Mouse (Mus musculus) heart, adult 8-10 months (tissue): ENCODE measurements around the gene Gm20521. TPM values are rescaled to one million over a fixed set of nuclear protein-coding genes. Genes with fewer than 3 reads are reported as not detected.

ENCODE experiments used
- DNase-seq: peaks from one replicate; pipeline ENCODE4 v3.0.0; 2022; ENCODE audit warnings: low spot score
- total RNA-seq, 4 experiments: library from RNA; stranded (reverse); gene quantifications; 2 replicates each; pipeline ENCODE4 v1.2.4; 2022

The Gm20521 gene
- total RNA-seq, 4 experiments from 2014 or later, result 3.4 to 11.8 (median 7.9) TPM

DNA sequence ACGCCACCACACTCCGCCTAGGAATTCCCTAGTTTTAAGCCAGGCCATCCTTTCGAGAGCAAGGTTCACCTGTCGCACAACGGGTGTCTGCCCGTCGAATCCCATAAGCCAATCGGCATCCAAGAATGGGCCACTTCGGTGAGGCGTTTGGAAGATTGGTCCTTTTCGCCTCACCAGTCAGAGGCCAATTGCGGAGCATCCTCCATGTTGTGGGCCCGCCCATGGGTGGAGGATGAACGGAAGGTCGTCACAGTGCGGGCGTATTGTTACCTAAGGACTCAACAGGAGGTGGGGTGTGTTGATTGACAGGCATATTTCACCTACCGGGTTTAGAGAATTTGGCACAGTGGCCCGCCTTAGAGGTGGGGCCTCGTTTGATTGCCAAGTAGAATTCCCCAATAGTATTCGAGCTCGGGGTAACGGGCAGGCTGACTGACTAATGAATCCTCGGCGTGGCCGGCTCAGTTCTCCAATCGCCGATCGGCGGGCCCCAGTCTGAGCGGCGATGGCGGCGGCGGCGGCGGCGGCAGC lies 10.5 kb downstream of the Gm20521 start:
- DNase-seq, result peak; percentile 100

DNA sequence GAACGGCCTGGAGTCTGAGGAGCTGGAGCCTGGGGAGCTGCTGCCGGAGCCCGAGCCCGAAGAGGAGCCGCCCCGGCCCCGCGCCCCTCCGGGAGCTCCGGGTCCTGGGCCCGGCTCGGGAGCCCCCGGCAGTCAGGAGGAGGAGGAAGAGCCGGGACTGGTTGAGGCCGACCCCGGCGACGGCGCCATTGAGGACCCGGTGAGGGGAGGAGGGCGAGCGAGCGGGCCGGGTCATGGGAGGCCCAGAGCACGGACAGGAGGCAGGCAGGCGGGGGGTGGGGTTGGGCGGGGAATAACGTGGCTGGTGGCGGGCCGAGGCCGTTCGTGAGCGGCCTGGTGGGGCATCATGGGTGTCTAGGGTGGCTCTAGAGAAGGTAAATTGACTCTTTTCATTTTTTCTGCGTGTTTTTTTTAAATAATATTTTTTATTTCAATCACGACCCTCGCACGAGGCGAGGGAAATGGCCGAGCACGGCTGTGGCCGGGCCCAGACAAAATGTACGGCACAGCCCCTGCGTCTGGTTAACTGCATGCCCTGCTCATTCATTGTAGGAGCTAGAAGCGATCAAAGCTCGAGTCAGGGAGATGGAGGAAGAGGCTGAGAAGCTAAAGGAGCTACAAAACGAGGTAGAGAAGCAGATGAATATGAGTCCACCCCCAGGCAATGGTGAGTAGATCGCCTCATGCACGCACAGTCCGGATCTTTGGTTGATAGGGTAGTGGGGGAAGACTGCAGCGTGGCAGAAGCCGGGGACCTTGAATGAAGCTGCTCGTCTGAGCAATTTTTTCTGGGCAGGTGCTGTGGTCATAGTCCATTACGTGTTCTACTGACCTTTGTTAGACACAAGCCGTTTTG lies 11.3 kb downstream of the Gm20521 start:
- DNase-seq, result peak; percentile 53

DNA sequence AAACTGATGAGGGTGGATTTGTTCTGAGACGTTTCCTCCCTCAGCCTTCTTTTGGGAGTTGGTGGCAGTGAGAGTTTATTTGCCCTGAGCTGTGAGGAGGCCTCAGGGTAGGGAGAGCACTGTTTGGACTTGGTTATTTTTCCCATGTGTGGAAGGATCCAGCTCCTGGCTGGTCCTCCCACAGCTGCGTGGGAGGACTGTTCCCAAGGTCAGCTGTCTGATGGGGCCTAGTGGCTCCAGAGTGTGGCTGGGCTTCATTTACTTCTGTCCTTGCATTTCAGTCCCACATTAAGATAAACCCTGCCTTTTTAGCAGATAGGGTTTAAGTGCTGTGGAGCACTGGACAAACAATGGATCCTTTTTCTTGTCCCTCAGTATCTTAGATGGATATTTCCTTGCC lies 14.2 kb downstream of the Gm20521 start:
- DNase-seq, result no peak

DNA sequence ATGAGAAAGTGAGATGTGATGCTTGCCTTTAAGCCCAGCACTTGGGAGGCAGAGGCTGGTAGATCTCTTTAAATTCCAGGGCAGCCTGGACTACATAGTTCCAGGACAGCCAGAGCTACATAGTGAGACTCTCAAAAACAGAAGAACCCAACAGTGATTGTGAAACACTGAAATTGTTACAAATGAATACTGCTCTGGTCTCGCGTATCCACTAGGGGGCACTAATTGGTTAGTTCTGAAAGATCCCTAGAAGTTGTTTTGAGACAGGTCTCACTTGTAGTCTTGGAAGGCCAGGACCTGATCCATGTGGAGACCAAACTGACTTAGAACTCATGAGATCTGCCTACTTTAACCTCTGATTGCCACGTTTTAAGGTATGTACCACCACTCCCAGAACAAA lies 17.1 kb downstream of the Gm20521 start:
- DNase-seq, result peak; percentile 84

DNA sequence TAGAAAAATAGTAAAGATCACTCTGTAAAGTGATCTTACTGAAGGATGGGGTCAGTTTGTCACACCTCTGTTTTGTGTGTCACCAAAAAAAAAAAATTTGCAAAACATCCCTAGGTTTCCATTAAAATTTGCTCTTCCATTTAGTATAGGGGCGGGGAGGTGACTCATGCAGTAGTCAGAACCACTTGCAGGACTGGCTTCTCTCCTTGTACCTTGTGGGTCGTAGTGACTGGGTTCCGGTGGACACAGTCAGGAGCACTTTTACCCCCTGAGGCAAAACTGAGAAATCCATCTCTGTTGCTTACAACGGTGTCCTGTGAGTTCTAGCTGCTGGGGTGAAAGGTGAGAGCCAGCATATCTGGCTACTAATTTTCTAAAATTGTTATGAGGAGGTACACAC lies 20.4 kb downstream of the Gm20521 start:
- no peak for DNase-seq

DNA sequence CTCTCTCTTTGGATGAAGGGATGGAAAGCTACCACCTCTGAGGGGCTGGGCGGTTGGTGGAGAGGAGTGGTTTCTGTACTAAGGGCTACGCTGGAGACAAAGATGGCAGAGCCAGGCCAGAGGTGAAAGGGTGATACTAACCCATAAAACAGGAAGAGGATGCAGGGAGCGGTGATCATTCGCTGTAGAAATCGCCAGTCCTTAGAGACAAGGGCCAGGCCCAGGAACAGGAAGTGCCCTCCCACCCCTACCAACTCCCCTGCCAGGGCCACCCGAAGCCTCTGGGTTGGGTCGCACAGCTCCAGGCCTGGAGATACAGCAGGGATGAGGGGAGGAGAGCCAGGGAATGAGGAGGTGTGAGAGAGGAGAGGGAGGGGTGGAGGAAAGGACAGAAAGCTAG lies 25.4 kb downstream of the Gm20521 start:
- no peak for DNase-seq

DNA sequence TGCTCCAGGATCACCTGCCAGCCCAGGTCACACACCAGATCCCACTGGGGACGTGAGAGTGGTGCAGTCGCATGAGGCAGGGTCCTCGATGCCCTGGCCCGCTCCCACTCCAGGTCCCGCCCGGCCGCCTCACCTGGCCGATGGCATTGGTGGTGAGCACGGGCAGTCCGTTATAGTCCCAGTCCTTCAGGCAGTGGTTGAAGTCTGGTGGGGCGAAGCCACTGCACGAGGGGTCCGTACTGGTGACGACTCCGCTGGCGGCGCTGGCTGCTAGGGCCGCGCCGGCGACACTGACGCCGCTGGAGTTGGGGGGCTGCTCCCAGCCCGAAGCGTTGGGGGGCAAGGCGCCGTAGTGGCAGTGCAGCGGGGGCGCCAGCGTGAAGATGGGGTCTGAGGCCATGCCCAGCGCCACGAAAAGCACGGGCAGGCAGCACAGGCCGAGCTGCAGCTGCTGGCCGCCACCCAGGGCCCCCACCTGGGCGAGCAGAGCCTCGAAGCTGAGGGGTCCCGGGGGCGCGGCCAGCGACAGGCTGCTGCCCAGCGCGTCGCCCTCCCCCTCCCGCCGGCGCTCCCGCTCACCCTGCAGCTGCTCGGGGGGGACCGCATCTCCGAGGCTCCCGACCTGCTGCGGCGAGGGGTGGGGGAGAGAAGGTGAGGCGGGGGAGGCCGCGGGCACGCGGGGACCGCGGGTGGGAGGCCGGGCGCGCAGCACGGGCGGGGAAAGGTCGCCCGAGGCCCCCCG lies 29.0 kb downstream of the Gm20521 start:
- no peak for DNase-seq

DNA sequence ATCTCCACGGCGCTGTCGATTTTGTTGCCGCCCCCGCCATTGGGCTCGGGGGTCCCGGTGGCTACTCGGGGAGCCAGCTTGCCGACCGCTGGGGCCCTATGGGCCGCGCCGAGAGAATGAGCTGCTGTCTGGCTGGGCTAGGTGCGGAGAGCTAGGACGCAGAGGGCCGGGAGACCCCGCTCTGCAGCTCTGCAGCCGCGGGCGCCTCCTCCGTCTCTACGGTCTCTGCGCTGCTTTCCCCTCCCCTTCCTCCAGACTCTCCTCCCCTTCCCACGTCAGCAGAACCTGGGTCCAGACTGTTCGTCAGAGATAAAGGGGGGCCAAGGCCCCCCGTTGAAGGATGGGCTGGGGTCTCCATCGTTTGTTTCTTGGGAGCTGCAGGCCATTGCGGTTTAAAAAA lies 29.6 kb downstream of the Gm20521 start, which contains the start of gene Slc22a17:
Gene Slc22a17, minus strand, starts transcription at position 247 of the 400 bp plus-strand sequence.
- DNase-seq, result peak; percentile 68

DNA sequence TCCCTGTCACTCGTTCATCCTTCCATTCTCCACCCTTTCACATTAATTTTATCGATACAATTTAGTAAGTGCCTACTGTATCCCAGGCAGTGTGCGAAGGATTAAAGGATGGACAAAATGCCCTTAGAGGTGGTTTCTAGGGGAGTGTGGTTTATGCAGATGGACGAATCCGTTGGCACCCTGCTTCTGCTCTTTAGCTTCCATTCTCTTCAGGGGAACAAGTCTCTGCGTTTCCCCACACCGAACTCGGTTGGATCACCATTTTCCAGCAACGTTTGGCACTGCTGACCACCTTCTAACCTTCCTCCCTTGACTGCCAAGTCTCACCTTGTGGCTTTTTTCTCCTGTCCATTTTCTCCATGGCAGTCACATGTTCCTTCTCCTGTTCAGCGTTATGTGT lies 30.1 kb downstream of the Gm20521 start:
- no peak for DNase-seq

DNA sequence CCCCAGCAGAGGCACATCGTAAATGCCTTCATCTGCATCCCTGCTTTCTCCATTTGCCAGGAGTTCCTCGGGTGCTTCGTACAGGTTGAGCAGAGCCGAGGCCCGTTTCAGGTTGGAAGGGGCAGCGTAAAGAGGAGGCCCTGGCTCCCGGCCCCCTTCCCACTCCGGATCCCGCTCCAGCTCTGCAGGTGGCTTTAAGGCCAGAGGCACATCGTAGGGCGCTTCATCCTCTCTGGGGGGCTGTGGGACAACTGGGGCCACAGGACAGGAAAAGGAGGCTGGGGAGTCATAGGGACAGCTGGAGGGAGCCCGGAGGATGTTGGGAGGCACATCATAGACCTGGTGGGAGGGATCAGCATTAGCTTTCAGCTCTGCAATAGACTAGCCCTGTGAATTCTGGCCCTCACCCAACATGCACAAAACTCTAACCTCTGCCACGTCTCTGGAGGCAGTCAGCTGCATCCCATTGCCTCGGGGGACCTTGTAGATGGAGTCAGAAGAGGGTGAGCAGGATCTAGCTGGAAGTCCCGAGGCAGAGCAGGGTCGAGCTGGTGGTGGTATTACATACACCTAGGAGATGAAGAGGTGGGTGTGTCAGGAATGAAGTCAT lies 36.9 kb downstream of the Gm20521 start:
- DNase-seq, result no peak

DNA sequence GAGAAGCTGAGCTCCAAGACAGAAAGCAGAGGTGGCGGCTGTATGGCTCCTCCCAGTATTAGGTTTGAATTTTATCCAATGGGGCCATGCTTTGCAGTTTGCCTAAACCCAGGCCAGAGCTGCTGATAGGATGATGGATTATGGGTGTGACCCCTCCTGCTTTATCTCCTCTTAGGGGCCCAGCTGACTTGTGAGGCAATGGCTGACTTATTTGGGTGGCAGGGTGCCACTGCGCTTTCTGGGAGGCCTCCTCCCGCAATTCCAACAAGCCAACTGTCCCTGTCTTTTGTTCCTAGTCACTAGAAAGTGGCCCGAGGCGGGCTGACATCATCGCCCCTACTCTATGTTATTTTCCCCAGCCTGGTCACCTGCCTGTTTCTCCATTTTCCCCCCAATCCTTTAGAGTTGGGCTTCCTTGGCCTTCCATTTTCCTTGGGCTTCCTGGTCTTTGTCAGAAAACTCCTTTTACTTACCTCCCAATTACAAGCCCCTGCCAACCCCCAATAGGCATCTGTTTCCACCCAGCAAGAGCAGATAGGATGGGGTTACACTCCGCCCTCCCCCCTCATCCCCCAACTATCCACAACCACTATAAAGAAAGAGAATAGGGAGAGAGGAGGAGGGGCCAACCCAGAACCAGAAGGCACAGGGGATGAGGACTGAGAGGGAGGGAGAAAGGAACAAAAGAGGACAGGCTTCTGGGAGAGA lies 41.6 kb downstream of the Gm20521 start:
- DNase-seq, result peak; percentile 65

DNA sequence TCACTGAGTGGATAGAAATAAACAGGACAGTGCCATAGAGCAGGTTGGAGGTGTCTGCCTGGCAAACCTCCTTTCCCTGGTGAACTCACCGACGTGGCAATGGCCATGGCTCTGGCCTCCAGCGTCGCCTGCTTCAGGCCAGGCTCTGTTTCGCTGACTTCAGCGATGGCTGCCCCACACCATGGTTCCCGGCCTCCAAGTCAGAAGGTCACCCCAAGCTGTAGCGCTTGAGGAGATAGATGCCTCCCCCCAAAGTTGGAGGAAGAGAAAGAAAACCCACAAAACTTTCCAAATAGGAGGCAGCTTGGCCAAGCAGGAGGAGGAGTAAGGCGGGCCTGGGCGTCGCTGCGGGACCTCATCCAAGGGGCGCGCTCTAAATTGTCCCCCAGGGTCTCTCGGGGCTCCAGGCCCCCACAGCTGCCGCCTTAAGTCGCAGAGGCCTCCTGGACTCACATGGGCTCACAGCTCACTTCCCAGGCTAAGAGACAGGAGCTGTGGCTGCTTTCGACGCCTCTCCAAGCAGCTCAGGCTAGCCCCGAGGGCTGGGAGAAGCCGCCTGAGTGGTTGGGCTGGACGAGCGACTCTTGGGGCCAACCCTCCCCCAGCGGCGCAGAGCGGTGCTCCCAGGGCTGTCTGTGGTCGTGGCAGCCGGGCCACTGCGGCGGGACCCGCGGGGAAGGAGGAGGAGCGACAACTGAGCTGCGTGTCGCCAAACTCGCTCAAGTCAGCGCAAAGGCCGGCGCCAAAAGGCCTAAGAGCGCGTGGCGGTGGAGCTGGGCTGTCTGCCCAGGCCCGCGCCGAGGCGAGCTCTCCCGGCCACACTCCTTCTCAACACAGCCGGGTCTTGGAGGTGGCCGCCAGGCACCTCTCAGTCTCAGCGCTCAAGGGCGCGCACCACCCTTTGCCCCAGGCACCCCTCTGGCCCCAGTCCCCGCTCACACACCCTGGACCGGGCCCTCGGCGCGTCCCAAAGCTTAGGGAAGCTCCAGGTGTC lies 42.4 kb downstream of the Gm20521 start, which contains the start of gene Efs:
Gene Efs, minus strand, starts transcription at position 778 of the 994 bp plus-strand sequence.
- no peak for DNase-seq

DNA sequence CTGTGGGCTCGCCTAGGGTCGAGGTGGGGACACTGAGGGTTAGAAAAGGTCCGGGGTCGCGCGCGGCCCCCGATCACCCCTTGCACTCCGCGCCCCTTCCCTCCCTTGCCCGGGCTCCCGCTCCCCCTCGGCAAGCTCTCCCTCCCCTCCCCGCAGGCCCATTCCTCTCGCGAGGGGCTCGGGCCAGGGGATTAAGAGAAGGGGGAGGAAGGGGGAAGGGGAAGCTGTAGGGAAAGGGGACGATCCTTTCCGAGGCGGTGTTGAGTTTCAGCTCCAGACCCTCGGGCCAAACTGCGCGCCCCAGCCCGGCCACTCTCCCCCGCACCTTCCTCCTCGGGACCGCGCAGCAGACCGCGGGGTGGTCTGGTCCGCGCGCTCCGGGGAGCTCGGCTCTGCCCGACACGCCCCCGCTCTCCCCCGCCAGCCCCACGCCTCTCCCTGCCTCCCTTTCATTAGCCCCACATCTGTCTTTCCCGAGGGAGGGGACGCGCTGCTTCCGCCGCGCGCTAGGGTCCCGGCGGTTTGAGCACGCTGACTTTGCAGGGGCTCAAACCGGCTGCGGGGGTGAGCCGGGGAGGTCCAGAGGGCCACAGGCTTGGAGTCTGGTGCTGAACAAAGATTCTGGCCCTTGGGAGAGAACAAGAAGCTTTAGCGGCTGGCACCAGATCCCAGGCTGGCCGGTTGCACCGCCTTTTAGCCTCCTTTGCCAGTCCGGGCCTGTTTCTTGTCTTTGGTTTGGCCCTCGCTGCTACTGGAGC lies 43.3 kb downstream of the Gm20521 start:
- DNase-seq, result peak; percentile 58

DNA sequence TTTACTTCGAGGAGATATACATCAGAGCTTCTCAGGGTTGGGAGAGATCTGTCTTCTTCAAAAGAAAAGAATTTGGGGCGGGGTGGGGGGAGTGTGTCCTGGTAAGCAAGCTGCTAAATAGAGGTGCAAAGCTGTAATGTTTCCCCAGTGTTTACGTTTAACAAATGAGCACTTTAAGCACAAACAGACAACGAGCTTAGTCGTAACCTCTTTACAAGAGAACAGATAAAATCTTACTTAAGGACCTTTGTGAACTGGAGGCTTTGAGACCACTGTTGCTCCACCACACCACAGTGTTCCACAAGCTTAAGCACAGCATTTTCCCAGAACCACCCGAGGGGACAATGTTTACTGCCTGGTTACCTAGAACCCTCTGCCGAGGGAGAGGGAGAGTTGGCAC lies 44.1 kb downstream of the Gm20521 start:
- no peak for DNase-seq

DNA sequence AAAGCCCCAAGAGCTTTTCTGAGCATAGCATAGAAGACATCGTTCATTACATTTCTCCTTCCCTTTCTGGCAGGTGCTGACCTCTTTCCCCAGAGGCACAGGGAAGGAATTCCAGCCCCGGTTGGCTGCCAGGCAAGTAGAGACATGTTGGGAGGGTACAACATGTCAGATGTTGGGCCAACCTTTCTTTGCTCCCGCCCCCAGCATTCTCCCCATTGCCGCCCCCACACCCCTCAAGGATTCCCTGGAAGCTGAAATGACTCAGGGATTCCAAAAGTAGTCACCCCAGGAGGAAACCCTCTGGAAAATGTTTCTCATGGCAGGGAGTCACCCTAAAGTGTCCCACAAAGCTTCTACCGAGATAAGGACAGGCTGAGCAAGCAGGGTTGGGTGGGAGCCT lies 46.6 kb downstream of the Gm20521 start:
- DNase-seq, result no peak

DNA sequence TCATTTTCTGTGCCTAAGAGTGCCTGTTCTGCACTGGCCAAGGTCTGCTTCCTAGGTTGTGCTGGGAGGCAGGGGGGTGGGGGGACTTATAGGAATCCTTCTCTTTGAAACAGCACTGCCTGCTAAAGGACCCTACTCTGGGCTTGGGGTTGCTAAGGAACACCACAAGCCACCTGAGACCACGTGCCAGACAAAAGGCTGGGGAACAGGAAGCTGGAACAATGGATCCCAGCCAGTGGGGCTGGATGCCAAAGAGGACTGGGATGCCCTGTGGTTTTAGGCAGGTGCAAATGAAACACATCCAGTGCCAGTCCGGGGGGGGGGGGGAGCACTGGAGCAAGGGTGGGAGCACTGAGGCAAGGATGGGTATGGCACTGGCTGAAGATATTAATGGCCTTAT lies 47.2 kb downstream of the Gm20521 start:
- DNase-seq, result no peak

DNA sequence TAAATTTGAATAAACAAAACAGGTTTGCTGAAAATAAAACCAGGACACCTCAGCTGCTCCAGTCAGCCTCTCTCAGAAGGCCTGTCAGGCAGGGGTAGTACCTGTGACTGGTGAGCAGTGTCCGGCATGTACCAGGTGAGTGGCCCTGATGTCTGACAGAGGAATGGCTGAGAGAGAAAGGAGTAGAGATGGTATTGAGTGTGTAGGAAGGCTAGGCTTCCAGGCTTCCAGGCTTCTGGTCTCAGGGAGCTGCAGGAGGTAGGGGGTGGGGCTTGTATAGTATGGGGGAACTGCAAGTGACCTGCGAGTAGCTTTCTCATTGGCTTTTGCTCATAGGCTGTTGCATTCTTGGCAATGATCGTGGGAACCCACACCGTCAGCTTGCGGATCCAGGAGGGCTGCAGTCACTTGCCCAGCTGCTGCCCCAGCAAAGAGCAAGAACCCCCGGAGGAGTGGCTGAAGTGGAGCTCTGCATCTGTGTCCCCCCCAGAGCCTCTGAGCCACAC lies 49.5 kb downstream of the Gm20521 start, which contains the start of gene Il25:
Gene Il25, plus strand, starts transcription at position 51 of the 506 bp plus-strand sequence.
- DNase-seq, result no peak

DNA sequence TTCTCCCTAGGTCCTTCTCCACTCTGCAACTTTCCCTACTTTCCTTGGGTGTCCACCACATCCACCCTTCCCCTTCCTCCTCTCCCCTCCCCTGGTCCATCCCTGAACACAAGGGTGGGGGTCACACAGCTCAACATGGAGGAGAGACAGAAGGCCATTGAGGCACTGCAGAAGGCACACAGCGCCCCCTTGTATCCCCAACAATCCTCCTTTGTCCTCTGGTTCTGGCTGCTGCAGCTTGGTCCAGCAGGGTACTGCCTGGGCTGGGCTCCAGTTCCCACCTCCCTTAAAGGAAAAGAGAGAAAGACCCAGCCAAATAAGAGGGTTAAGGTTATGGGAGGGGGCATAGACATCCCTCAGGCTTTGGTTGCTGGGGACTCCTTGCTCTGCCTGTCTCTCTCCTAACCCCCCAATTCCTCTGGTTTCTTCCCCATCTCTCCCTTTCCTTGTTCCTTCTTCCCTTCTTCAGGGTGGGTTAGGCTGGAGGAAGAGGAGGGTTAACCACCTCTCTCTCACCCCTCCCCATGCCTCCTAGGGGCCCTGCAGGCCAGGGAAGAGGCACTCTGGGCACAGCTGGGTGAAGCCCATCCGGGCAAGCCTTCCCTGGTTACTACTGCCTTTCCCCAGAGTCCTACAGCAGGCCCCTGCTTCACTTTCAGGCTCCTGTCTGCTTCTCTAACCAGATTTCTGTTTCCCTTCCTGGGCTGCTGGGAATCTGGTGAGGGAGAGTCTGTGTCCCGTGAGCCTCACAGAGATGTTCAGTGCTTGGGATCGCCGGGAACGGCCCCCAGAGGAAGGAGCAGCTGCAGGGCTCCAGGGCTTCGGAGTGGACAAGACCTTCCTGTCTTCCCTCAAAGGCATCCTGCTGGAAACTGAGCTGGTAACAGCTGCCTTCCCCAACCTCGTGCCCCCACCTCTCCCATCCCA lies 52.9 kb downstream of the Gm20521 start, which contains the start of gene Cmtm5:
Gene Cmtm5, plus strand, starts transcription at position 358 of the 927 bp plus-strand sequence.
- DNase-seq, result no peak
